Comparison of ENCODE assay signal across 20 mouse cellular contexts in the genomic region with DNA sequence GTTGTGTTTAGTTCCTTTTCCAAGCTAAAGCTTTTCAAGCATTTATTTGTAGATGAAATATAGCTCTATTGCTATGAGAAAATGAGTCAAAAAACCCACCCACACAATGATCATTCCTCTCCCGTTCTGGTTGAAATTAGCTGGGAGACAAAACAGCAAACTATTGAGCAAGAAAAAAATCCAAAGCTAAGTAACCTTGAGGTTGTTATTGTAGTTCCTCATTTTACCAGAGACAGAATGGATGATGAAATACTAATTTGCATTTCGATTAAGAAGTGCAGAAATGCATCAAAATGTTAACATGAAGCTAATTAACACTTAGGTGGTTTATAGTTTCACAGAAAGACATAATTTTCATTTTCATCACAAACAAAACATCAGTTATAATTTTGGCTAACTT.
"Had no signal": no experiment of that assay in that cellular context is flagged by ENCODE, and none has a peak within 500 bp of the region (broad histone marks: within the 10 kb centered on the region; RNA-seq: fewer than 3 reads in every experiment).

No protein-coding gene starts in this region.

- H3K4me2 ChIP-seq: liver, embryonic 15.5 days; lung, embryonic 15.5 days; midbrain, embryonic 12.5 days; neural tube, embryonic 13.5 days; neural tube, embryonic 15.5 days had no signal

- H3K9me3 ChIP-seq: liver, embryonic 15.5 days; lung, embryonic 15.5 days; megakaryocyte, embryonic 14.5 days; midbrain, embryonic 12.5 days; neural tube, embryonic 13.5 days; neural tube, embryonic 15.5 days had no signal

- H3K27me3 ChIP-seq: liver, embryonic 15.5 days; lung, embryonic 15.5 days; megakaryocyte, embryonic 14.5 days; midbrain, embryonic 12.5 days; neural tube, embryonic 13.5 days; neural tube, embryonic 15.5 days had no signal

- H3K27ac ChIP-seq: liver, embryonic 15.5 days; lung, embryonic 15.5 days; macrophage; midbrain, embryonic 12.5 days; neural tube, embryonic 13.5 days; neural tube, embryonic 15.5 days had no signal

- H3K9ac ChIP-seq: liver, embryonic 15.5 days; liver, postnatal 0 days; lung, embryonic 15.5 days; midbrain, embryonic 12.5 days; neural tube, embryonic 13.5 days; neural tube, embryonic 15.5 days had no signal

- H3K36me3 ChIP-seq: liver, embryonic 15.5 days; lung, embryonic 15.5 days; midbrain, embryonic 12.5 days; neural tube, embryonic 13.5 days; neural tube, embryonic 15.5 days had no signal

- ATAC-seq: liver, postnatal 0 days; lung, postnatal 0 days; midbrain, embryonic 16.5 days had no signal

- H3K4me3 ChIP-seq: liver, embryonic 15.5 days; lung, embryonic 15.5 days; megakaryocyte, embryonic 14.5 days; midbrain, embryonic 12.5 days; myocyte; neural tube, embryonic 13.5 days; neural tube, embryonic 15.5 days had no signal

- DNase-seq: liver, postnatal 0 days; lung, adult 2 months; lung, postnatal 14 days; lung, postnatal 36 days; midbrain, embryonic 14.5 days; retina, postnatal 1 day; right cerebral cortex, adult 18-20 months; thymus, adult 18-20 months; thymus, postnatal 14 days; thymus, postnatal 36 days had no signal

- H3K4me1 ChIP-seq: liver, embryonic 15.5 days; lung, embryonic 15.5 days; megakaryocyte, embryonic 14.5 days; midbrain, embryonic 12.5 days; neural tube, embryonic 13.5 days; neural tube, embryonic 15.5 days had no signal
